Mouse (Mus musculus) CH12.LX (cell line): Measurements from ENCODE around the gene Tbcb. TPM values are rescaled to one million over a fixed set of nuclear protein-coding genes. Genes with fewer than 3 reads are reported as not detected.

Experiments
- DNase-seq: peaks from one replicate; pipeline ENCODE4 v3.0.0-alpha.2; 2013; ENCODE audit errors: extremely low read depth
- H3K27ac ChIP-seq: 2 replicates; pipeline ENCODE4 v1.5.1; 2012; ENCODE audit warnings: low read depth, mild to moderate bottlenecking, control low read depth, moderate library complexity; ENCODE audit not compliant: insufficient read depth
- H3K27me3 ChIP-seq: replicated peaks from 2 replicates; pipeline ENCODE3; 2012; ENCODE audit warnings: inconsistent platforms
- H3K36me3 ChIP-seq, 2 experiments: replicated peaks in 1 of 2; 2 replicates each; pipeline versions ENCODE3 to v1.6.1; 2012; ENCODE audit warnings: inconsistent platforms in 1 of 2, low read length in 1 of 2, mild to moderate bottlenecking in 1 of 2, mixed read lengths in 1 of 2, moderate library complexity in 1 of 2; ENCODE audit not compliant: control insufficient read depth in 1 of 2, insufficient read depth in 1 of 2
- H3K4me1 ChIP-seq, 2 experiments: 2 replicates each; pipeline ENCODE4 v1.6.1; 2012; ENCODE audit warnings: inconsistent platforms in 1 of 2, moderate library complexity in 1 of 2; ENCODE audit not compliant: insufficient read depth in 2 of 2, control insufficient read depth in 1 of 2
- H3K4me2 ChIP-seq: 2 replicates; pipeline ENCODE4 v1.6.1; 2012; ENCODE audit warnings: low read depth, mild to moderate bottlenecking, control low read depth; ENCODE audit not compliant: poor library complexity, insufficient read depth, severe bottlenecking
- H3K4me3 ChIP-seq, 3 experiments: fragments of 150-350 bp in 1 of 3; sonication (generic) in 1 of 3; replicated peaks in 1 of 3; 2 replicates each; pipeline versions ENCODE3 to v1.5.1; 2011 to 2012; ENCODE audit warnings: low read depth in 2 of 3, low read length in 2 of 3, mild to moderate bottlenecking in 2 of 3, moderate library complexity in 2 of 3, control low read depth in 1 of 3, improper control_type of control experiment in 1 of 3, inconsistent platforms in 1 of 3, mixed read lengths in 1 of 3; ENCODE audit not compliant: poor library complexity in 1 of 3
- H3K79me2 ChIP-seq: replicated peaks from 2 replicates; pipeline ENCODE4 v1.6.1; 2012; ENCODE audit warnings: mild to moderate bottlenecking, moderate library complexity; ENCODE audit not compliant: control insufficient read depth, poor library complexity, insufficient read depth, severe bottlenecking; ENCODE audit errors: extremely low read depth
- H3K9ac ChIP-seq: 2 replicates; pipeline ENCODE4 v1.6.1; 2012; ENCODE audit warnings: low read depth, mild to moderate bottlenecking, control low read depth, moderate library complexity; ENCODE audit not compliant: insufficient read depth
- H3K9me3 ChIP-seq: replicated peaks from 2 replicates; pipeline ENCODE3; 2012; ENCODE audit warnings: low read length, inconsistent platforms, mixed read lengths
- BHLHE40 ChIP-seq: IDR thresholded peaks from 2 replicates; pipeline ENCODE4 v1.6.1; 2011; ENCODE audit warnings: mild to moderate bottlenecking, low read depth, low read length, improper control_type of control experiment
- CTCF ChIP-seq, 2 experiments: IDR thresholded peaks in 1 of 2; conservative IDR thresholded peaks in 1 of 2; 2 replicates each; pipeline ENCODE4 v1.5.1; 2011 to 2012; ENCODE audit warnings: low read depth in 2 of 2, low read length in 2 of 2, improper control_type of control experiment in 1 of 2, inconsistent platforms in 1 of 2, mild to moderate bottlenecking in 1 of 2, moderate library complexity in 1 of 2
- E2F4 ChIP-seq: IDR thresholded peaks from 2 replicates; pipeline ENCODE4 v1.6.1; 2011; ENCODE audit warnings: low read depth, low read length, improper control_type of control experiment; ENCODE audit not compliant: insufficient replicate concordance
- EP300 ChIP-seq: IDR thresholded peaks from 2 replicates; pipeline ENCODE4 v1.6.1; 2011; ENCODE audit warnings: low read length, improper control_type of control experiment
- ETS1 ChIP-seq: conservative IDR thresholded peaks from 2 replicates; pipeline ENCODE4 v1.6.1; 2012; ENCODE audit warnings: low read depth, mild to moderate bottlenecking, inconsistent platforms, low read length, improper control_type of control experiment, moderate library complexity
- HCFC1 ChIP-seq: IDR thresholded peaks from 2 replicates; pipeline ENCODE4 v1.6.1; 2012; ENCODE audit warnings: low read depth, mild to moderate bottlenecking, inconsistent platforms, low read length, improper control_type of control experiment
- JUN ChIP-seq: IDR thresholded peaks from 2 replicates; pipeline ENCODE4 v1.6.1; 2011; ENCODE audit warnings: low read depth, mild to moderate bottlenecking, low read length, improper control_type of control experiment, moderate library complexity; ENCODE audit not compliant: insufficient read depth
- JUND ChIP-seq: conservative IDR thresholded peaks from 2 replicates; pipeline ENCODE4 v1.6.1; 2011; ENCODE audit warnings: low read depth, low read length, improper control_type of control experiment
- MAFK ChIP-seq: IDR thresholded peaks from 2 replicates; pipeline ENCODE4 v1.6.1; 2011; ENCODE audit warnings: low read length, improper control_type of control experiment; ENCODE audit not compliant: insufficient replicate concordance
- MAX ChIP-seq: IDR thresholded peaks from 2 replicates; pipeline ENCODE4 v1.6.1; 2011; ENCODE audit warnings: low read length, improper control_type of control experiment
- MAZ ChIP-seq: IDR thresholded peaks from 2 replicates; pipeline ENCODE4 v1.6.1; 2012; ENCODE audit warnings: low read depth, mild to moderate bottlenecking, inconsistent platforms, low read length, improper control_type of control experiment, moderate library complexity
- MEF2A ChIP-seq: IDR thresholded peaks from 2 replicates; pipeline ENCODE4 v1.6.1; 2014; ENCODE audit warnings: low read depth, mild to moderate bottlenecking, inconsistent platforms, low read length, improper control_type of control experiment, borderline replicate concordance
- MYC ChIP-seq: IDR thresholded peaks from 2 replicates; pipeline ENCODE4 v1.6.1; 2011; ENCODE audit warnings: low read depth, mild to moderate bottlenecking, improper control_type of control experiment, low read length
- NELFE ChIP-seq: IDR thresholded peaks from 2 replicates; pipeline ENCODE4 v1.6.1; 2011; ENCODE audit warnings: low read depth, low read length, improper control_type of control experiment
- NRF1 ChIP-seq: IDR thresholded peaks from 2 replicates; pipeline ENCODE4 v1.6.1; 2014; ENCODE audit warnings: low read depth, mild to moderate bottlenecking, inconsistent platforms, low read length, improper control_type of control experiment, moderate library complexity
- PAX5 ChIP-seq: IDR thresholded peaks from 2 replicates; pipeline ENCODE4 v1.6.1; 2012; ENCODE audit warnings: low read length, inconsistent platforms, mixed read lengths
- POLR2AphosphoS2 ChIP-seq: IDR thresholded peaks from 2 replicates; pipeline ENCODE4 v1.6.1; 2011; ENCODE audit warnings: low read depth, low read length, improper control_type of control experiment
- RAD21 ChIP-seq: IDR thresholded peaks from 2 replicates; pipeline ENCODE4 v1.6.1; 2011; ENCODE audit warnings: low read depth, mild to moderate bottlenecking, low read length, improper control_type of control experiment, moderate library complexity
- RCOR1 ChIP-seq: conservative IDR thresholded peaks from 2 replicates; pipeline ENCODE4 v1.6.1; 2012; ENCODE audit warnings: low read depth, mild to moderate bottlenecking, inconsistent platforms, low read length, improper control_type of control experiment
- SIN3A ChIP-seq: IDR thresholded peaks from 2 replicates; pipeline ENCODE4 v1.6.1; 2012; ENCODE audit warnings: low read length, improper control_type of control experiment, inconsistent platforms
- SMC3 ChIP-seq: IDR thresholded peaks from 2 replicates; pipeline ENCODE4 v1.6.1; 2011; ENCODE audit warnings: low read depth, low read length, improper control_type of control experiment
- TCF12 ChIP-seq: IDR thresholded peaks from 2 replicates; pipeline ENCODE4 v1.6.1; 2014; ENCODE audit warnings: low read depth, mild to moderate bottlenecking, inconsistent platforms, low read length, improper control_type of control experiment
- UBTF ChIP-seq: IDR thresholded peaks from 2 replicates; pipeline ENCODE4 v1.6.1; 2012; ENCODE audit warnings: low read depth, mild to moderate bottlenecking, inconsistent platforms, low read length, improper control_type of control experiment, moderate library complexity
- USF2 ChIP-seq: conservative IDR thresholded peaks from 2 replicates; pipeline ENCODE4 v1.6.1; 2011; ENCODE audit warnings: low read depth, low read length, improper control_type of control experiment
- ZC3H11A ChIP-seq: IDR thresholded peaks from 2 replicates; pipeline ENCODE4 v1.6.1; 2012; ENCODE audit warnings: low read depth, mild to moderate bottlenecking, inconsistent platforms, low read length, improper control_type of control experiment
- dilution Hi-C: fragments of 300-500 bp; cut with MboI; formaldehyde crosslinking; loops from 2 replicates; pipeline ENCODE4 v1.14.3; 2020; ENCODE audit warnings: low sequenced_read_pairs; ENCODE audit not compliant: extremely low pct_unique_long_range_greater_than_20kb, extremely low pct_ligation_motif_present
- in situ Hi-C: fragments of 300-500 bp; cut with MboI; formaldehyde crosslinking; loops from 3 replicates; pipeline ENCODE4 v1.14.3; 2019; ENCODE audit warnings: low sequenced_read_pairs, low pct_ligation_motif_present, low pct_unique_long_range_greater_than_20kb, mixed read lengths
- polyA plus RNA-seq: library from polyadenylated mRNA; unstranded; fragments of >175 nt; gene quantifications from 2 replicates; pipeline ENCODE4 v1.2.1, GENCODE M21; 2012; ENCODE audit warnings: low read depth; ENCODE audit not compliant: insufficient read length
- total RNA-seq, 2 experiments: library from RNA; depleted of rRNA; stranded (reverse); fragments of 300-350 nt in 1 of 2; fragments of >200 nt in 1 of 2; gene quantifications; 2 replicates each; pipeline ENCODE4 v1.2.3; 2012 to 2014

The Tbcb gene
- total and polyA plus RNA-seq, 3 experiments = 57.7 to 89.6 (median 79.9) TPM

DNA sequence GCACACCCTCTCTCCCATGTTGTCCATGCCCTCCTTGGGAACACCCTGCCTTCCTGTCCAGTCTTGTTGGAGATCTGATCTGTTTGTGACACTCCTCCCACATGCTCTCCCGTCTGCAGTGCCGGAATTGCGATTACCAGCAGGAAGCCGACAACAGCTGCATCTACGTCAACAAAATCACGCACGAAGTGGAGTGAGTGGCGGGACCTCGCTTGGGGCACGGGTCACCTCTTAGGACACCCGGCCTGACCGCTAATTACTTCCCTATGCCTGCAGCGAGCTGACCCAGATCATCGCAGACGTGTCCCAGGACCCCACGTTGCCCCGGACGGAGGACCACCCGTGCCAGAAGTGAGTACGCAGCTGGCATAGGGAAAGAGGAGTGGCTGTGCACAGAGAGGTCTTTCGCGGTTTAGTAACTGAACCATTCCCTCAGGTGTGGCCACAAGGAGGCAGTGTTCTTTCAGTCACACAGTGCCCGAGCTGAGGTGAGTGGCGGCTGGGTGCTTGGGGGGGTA lies 618 bp upstream of the Tbcb start:
- peak overlapping the region; percentile 69 to 96 (median 87) for H3K4me3 ChIP-seq

DNA sequence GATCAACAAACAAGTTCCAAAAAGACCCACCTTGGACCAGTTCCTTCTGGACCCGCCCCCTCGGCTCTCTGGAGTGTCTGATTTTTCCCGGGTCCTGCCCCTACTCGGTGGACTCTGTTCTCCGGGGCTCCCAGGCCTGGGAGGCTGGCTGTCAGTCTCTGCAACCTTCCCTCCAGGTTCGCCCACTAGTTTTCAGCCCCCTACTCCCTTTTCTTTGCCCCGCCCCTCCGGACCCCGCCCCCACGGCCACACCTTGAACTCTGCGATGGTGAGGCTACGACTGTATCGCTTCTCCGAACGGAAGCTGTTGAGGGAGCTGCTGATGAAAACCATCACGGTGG lies 774 bp downstream of the Tbcb start:
- no peak overlapping the region for H3K27ac ChIP-seq
- peak overlapping the region; percentile 64 for H3K4me2 ChIP-seq
- no peaks in the 10 kb centered on the region for H3K9me3 ChIP-seq
- peaks cover 29 to 52% of the 10 kb centered on the region in 2 experiments for H3K36me3 ChIP-seq
- peak overlapping the region; percentile 66 to 79 (median 69) for H3K4me3 ChIP-seq
- no peak for DNase-seq
- TF ChIP-seq SIN3A (peak; percentile 71; the same call in 1 of the 2 replicates), RCOR1 (no peak)
- in situ Hi-C loops = no loop called here
- H3K4me1 ChIP-seq = peaks cover 12 to 41% of the 10 kb centered on the region in 2 experiments
- dilution Hi-C loops = no loop called here
- no peaks in the 10 kb centered on the region for H3K27me3 ChIP-seq
- peak overlapping the region; percentile 45 for H3K9ac ChIP-seq
- no peaks in the 10 kb centered on the region for H3K79me2 ChIP-seq

More for the DNA sequence above, 618 bp upstream of the Tbcb start:
- no peak for TF ChIP-seq NELFE
- no peak for TF ChIP-seq PAX5
- TF ChIP-seq UBTF = no peak
- TF ChIP-seq ZC3H11A = no peak
- peak in 1 of 2 experiments; percentile 68; a peak in 2 of 4 replicates for TF ChIP-seq CTCF (conservative IDR thresholded peaks at IDR 0.05 in 1 of 2, IDR thresholded peaks at IDR 0.05 in 1 of 2; ENCODE audit: low read depth in 2 of 2, low read length in 2 of 2)
- no peak for TF ChIP-seq MYC
- TF ChIP-seq RAD21 = peak; percentile 36
- no peak for TF ChIP-seq HCFC1
- no peak for TF ChIP-seq POLR2AphosphoS2
- no peak for TF ChIP-seq ETS1
- TF ChIP-seq SMC3 = peak; percentile 40
- no peak for TF ChIP-seq MAZ
- TF ChIP-seq EP300 = no peak
- Histone ChIP-seq H3K36me3 (peaks cover 17 to 38% of the 10 kb centered on the region in 2 experiments), H3K27ac (peak overlapping the region; percentile 27), H3K9me3 (no peaks in the 10 kb centered on the region), H3K4me2 (peak overlapping the region; percentile 54), H3K27me3 (no peaks in the 10 kb centered on the region), H3K4me1 (peaks cover 12 to 44% of the 10 kb centered on the region in 2 experiments), H3K9ac (peak overlapping the region; percentile 90), H3K79me2 (no peaks in the 10 kb centered on the region)
- dilution Hi-C loops = no loop called here
- in situ Hi-C loops = no loop called here
- DNase-seq = peak; percentile 81

DNA sequence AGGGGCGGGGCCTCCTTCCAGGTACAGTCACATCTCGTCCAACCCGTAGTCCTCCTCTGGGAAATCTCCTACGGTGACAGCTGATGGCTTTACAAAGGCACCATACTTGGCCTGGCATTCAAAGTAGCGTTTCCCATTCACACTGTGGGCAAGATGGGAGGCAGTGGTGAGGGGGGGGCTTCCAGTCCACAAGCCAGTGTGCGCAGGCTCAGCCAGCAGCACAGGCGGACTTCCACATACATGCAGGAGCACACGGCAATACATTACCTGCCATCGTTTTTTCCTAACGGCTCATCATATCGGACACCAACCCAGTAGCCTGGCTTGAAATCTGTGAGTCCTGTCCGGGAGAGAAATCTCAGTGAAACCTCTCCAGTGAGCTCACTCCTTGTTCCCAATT lies 7.9 kb downstream of the Tbcb start:
- Histone ChIP-seq H3K36me3 (peaks cover 31 to 54% of the 10 kb centered on the region in 2 experiments), H3K79me2 (no peaks in the 10 kb centered on the region)
- dilution Hi-C loops = no loop called here
- TF ChIP-seq USF2 (no peak), MAFK (no peak), BHLHE40 (no peak), ZC3H11A (no peak), JUN (no peak), E2F4 (no peak), NRF1 (no peak), MAX (no peak), ETS1 (no peak), TCF12 (no peak), UBTF (no peak), JUND (no peak), MEF2A (no peak), PAX5 (no peak)
- TF ChIP-seq, all 38 proteins: peak for 0
- H3K4me2 ChIP-seq = no peak overlapping the region
- no peak overlapping the region for H3K9ac ChIP-seq
- peaks cover 6 to 9% of the 10 kb centered on the region in 2 experiments for H3K4me1 ChIP-seq
- in situ Hi-C loops = no loop called here
- peaks cover 2% of the 10 kb centered on the region for H3K9me3 ChIP-seq
- H3K4me3 ChIP-seq = no peak overlapping the region
- H3K27ac ChIP-seq = no peak overlapping the region
- no peaks in the 10 kb centered on the region for H3K27me3 ChIP-seq
- no peak for DNase-seq
